Mouse (Mus musculus): ENCODE measurements around the gene Tas1r3. TPM values are rescaled to one million over a fixed set of nuclear protein-coding genes. Genes with fewer than 3 reads are reported as not detected.
A peak's percentile ranks its signal among the peaks of the same experiment; 100 is the strongest.

The Tas1r3 gene
- polyA plus RNA-seq, 1 experiment from 2014 or later = 0.45 TPM

- H3K4me2 ChIP-seq = peak overlapping the region; percentile 99
- H3K27ac ChIP-seq (replicated peaks) = peak overlapping the region; percentile 65
- H3K4me3 ChIP-seq = peak overlapping the region; percentile 88
- 40% methylated on average over 6 of the region's 6 CpGs for WGBS
- no peaks in the 10 kb centered on the region for H3K27me3 ChIP-seq
- H3K4me1 ChIP-seq (replicated peaks) = peaks cover 44% of the 10 kb centered on the region
- no peak for ATAC-seq (ENCODE audit: low read depth)
- H3K9ac ChIP-seq = peak overlapping the region; percentile 94
- no peaks in the 10 kb centered on the region for H3K9me3 ChIP-seq
- peaks cover 38% of the 10 kb centered on the region for H3K36me3 ChIP-seq
Measured at GRCm38 (mm10) chr4:155895216-155895615, 32.1 kb upstream of the Tas1r3 start.

DNA sequence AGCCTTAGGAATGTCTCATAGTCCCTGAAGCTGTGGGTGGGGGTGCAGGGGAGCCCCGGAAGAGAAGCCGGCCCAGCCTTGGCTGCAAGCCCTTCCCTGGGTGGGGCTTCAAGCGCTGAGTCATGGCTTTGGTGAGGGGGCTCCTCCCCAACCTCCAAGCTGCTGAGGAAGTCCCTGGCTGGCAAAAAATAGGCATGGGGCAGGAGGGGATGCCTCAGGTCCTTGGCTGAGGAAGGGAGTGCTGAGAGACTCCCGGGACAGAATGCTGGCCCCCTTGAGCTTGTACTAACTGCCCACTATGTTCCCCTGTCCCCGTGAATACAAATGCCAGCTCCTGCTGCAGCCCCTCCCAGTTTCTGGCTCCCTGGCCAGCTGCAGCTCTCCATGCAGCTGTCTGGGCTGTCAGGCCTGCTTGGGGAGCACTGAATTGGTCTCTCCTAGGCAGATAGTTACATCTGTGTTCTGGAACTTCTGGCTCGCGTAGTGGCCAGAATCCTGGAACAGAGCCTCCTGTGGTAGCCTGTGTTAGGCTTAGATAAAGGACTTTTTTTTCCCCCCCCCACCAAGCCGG is 31.2 kb upstream of the Tas1r3 start:
- H3K9me3 ChIP-seq = no peaks in the 10 kb centered on the region
- WGBS = 33% methylated on average over 8 of the region's 8 CpGs
- H3K27me3 ChIP-seq = no peaks in the 10 kb centered on the region
- H3K36me3 ChIP-seq = peaks cover 35% of the 10 kb centered on the region
- H3K27ac ChIP-seq (replicated peaks) = peak overlapping the region; percentile 65
- peak overlapping the region; percentile 88 for H3K4me3 ChIP-seq
- H3K4me2 ChIP-seq = peak overlapping the region; percentile 99
- H3K9ac ChIP-seq = peak overlapping the region; percentile 94
- H3K4me1 ChIP-seq (replicated peaks) = peaks cover 52% of the 10 kb centered on the region
- no peak for ATAC-seq (ENCODE audit: low read depth)

- Histone ChIP-seq H3K4me3 (peak overlapping the region; percentile 88), H3K27ac (replicated peaks) (no peak overlapping the region; the same call in 1 of the 2 replicates), H3K9ac (peak overlapping the region; percentile 94), H3K4me1 (replicated peaks) (peaks cover 52% of the 10 kb centered on the region), H3K9me3 (no peaks in the 10 kb centered on the region), H3K36me3 (peaks cover 35% of the 10 kb centered on the region), H3K4me2 (peak overlapping the region; percentile 99), H3K27me3 (no peaks in the 10 kb centered on the region)
- ATAC-seq (ENCODE audit: low read depth) = no peak
- WGBS = 73% methylated on average over 8 of the region's 8 CpGs
Measured at GRCm38 (mm10) chr4:155893212-155893690, 30.1 kb upstream of the Tas1r3 start.

DNA sequence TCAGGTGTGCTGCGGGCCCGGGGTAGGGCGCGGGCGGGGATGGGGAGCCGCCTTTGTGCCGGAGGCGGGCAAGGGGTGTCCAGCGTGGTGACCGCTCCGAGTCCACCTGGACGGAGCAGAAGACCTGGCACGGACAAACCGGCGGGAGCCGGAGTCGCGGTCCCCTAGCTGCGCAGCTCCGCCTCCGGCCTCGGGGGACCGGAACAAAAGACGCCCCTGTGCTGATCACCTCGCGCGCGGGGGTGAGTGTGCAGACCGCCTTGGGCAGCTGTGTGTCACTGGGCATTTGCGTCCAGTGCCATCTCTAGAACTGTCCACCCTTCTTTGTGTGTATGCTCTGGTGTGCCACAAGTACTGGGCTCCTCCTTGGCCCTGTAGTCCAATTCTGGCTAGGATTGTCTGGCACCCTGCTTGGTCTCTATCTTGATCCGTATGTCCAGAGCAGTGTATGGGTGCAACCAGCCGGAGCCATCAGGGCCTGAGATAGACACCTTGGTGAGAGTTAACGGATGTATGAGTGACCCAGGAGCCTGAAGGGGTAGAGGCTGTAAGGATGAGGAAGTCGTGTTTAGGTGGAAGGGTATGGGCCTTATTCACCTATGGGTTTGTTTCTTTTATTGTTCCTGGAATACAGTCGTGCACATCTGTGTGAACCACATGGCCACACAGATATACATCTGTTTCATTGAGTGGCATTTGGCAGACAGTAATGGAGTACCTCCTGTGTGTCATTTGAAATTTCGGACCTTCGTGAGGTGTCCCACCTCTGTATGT is 29.5 kb upstream of the Tas1r3 start:
- Histone ChIP-seq H3K9ac (peak overlapping the region; percentile 94), H3K4me2 (peak overlapping the region; percentile 99), H3K9me3 (no peaks in the 10 kb centered on the region), H3K27me3 (no peaks in the 10 kb centered on the region), H3K4me3 (peak overlapping the region; percentile 88), H3K27ac (replicated peaks) (peak overlapping the region; percentile 100), H3K36me3 (peaks cover 38% of the 10 kb centered on the region), H3K4me1 (replicated peaks) (peaks cover 52% of the 10 kb centered on the region)
- 5% methylated on average over 37 of the region's 37 CpGs for WGBS
- peak; percentile 58 for ATAC-seq (ENCODE audit: low read depth)

DNA sequence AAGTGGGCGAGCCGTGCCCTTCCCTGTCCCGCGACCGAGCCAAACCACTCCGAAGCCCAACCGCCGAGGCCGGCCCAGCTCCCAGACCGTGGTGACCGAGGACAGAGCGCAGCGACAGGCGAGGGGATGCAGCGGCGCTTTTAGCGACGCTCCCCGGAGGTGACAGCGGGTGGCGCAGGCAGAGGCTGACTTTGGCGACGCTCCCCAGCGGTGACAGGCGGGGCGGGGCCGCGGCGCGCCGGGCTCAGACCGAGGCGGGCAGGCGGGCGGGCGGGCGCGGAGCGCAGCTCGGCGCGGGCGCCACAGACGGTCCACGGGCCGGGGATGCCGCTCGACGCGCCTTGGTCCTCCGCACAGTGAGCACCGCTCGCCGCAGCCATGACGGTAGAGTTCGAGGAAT is 28.9 kb upstream of the Tas1r3 start:
- WGBS = 0% methylated on average over 49 of the region's 56 CpGs
- Histone ChIP-seq H3K36me3 (peaks cover 42% of the 10 kb centered on the region), H3K27ac (replicated peaks) (peak overlapping the region; percentile 100), H3K27me3 (no peaks in the 10 kb centered on the region), H3K4me1 (replicated peaks) (peaks cover 52% of the 10 kb centered on the region), H3K9ac (peak overlapping the region; percentile 94), H3K9me3 (no peaks in the 10 kb centered on the region), H3K4me3 (peak overlapping the region; percentile 88), H3K4me2 (peak overlapping the region; percentile 99)
- peak; percentile 91 for ATAC-seq (ENCODE audit: low read depth)

GRCm38 (mm10) chr4:155891551-155892001 is 28.4 kb upstream of the Tas1r3 start, which contains the start of the genes Pusl1 and Acap3:
TSS of gene Pusl1 (minus strand) at chr4:155891781.
TSS of gene Acap3 (plus strand) at chr4:155891822.
- Histone ChIP-seq H3K27me3 (no peaks in the 10 kb centered on the region), H3K4me3 (peak within 1 kb of the TSS; percentile 88), H3K4me2 (peak within 1 kb of the TSS; percentile 99), H3K27ac (replicated peaks) (peak within 1 kb of the TSS; percentile 100), H3K9ac (peak within 1 kb of the TSS; percentile 94), H3K9me3 (no peaks in the 10 kb centered on the region), H3K36me3 (peaks cover 42% of the 10 kb centered on the region), H3K4me1 (replicated peaks) (peaks cover 52% of the 10 kb centered on the region)
- under 1% methylated on average over 52 of the region's 52 CpGs for WGBS
- ATAC-seq (ENCODE audit: low read depth) = peak; percentile 82

DNA sequence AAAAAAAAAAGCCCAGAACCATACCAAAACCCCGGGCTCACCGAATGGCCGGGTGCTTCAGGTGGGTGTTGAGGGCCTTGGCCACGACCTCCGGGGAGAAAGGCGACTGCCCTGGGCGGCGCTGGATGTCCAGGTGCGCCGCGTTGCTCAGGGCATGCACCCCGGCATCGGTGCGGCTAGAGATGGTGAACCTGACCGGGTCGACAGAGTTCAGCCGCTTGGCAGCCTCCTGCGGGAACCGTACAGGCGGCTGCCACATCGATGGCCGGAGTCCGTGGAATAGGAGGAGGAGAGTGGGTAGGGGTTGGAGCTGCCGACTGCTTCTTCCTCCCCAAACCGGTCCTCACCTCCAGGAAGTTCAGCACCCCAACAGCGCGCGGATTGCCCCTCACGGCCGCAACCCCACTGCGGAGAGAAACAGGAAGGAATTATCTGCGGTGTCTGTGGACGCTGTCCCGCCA is 27.9 kb upstream of the Tas1r3 start:
- Histone ChIP-seq H3K4me1 (replicated peaks) (peaks cover 52% of the 10 kb centered on the region), H3K9ac (peak overlapping the region; percentile 94), H3K4me3 (peak overlapping the region; percentile 88), H3K9me3 (no peaks in the 10 kb centered on the region), H3K4me2 (peak overlapping the region; percentile 99), H3K27me3 (no peaks in the 10 kb centered on the region), H3K27ac (replicated peaks) (peak overlapping the region; percentile 100), H3K36me3 (peaks cover 42% of the 10 kb centered on the region)
- no peak for ATAC-seq (ENCODE audit: low read depth)
- under 1% methylated on average over 34 of the region's 34 CpGs for WGBS

DNA sequence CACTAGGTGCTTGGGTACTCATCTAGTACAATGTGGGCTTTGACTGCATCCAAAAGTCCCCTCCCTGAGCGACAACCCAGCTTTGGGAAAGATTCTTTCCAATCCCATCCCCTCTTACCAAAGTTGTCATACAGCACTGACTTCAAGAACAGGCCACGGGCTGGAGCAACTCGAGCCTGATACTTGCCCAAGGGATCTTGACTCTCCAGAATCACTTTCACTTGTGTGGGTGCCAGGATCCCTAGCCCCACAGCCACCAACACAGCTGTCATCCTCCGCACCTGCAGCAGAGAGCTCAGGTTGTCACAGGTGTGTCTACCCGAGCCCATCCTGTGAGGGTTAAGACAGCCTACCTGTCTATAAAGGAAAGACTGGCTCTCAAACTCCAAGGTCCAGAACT is 26.2 kb upstream of the Tas1r3 start:
- H3K27me3 ChIP-seq = no peaks in the 10 kb centered on the region
- no peak overlapping the region for H3K27ac ChIP-seq (replicated peaks)
- H3K4me2 ChIP-seq = no peak overlapping the region
- no peaks in the 10 kb centered on the region for H3K9me3 ChIP-seq
- ATAC-seq (ENCODE audit: low read depth) = no peak
- peaks cover 55% of the 10 kb centered on the region for H3K36me3 ChIP-seq
- 84% methylated on average over 5 of the region's 5 CpGs for WGBS
- no peak overlapping the region for H3K4me3 ChIP-seq
- H3K9ac ChIP-seq = no peak overlapping the region
- peaks cover 35% of the 10 kb centered on the region for H3K4me1 ChIP-seq (replicated peaks)

GRCm38 (mm10) chr4:155888181-155888580 is 25.0 kb upstream of the Tas1r3 start:
- Histone ChIP-seq H3K36me3 (peaks cover 59% of the 10 kb centered on the region), H3K9ac (no peak overlapping the region), H3K4me1 (replicated peaks) (peaks cover 24% of the 10 kb centered on the region), H3K27ac (replicated peaks) (no peak overlapping the region), H3K9me3 (no peaks in the 10 kb centered on the region), H3K4me3 (no peak overlapping the region), H3K4me2 (no peak overlapping the region), H3K27me3 (no peaks in the 10 kb centered on the region)
- 96% methylated on average over 9 of the region's 9 CpGs for WGBS
- no peak for ATAC-seq (ENCODE audit: low read depth)

DNA sequence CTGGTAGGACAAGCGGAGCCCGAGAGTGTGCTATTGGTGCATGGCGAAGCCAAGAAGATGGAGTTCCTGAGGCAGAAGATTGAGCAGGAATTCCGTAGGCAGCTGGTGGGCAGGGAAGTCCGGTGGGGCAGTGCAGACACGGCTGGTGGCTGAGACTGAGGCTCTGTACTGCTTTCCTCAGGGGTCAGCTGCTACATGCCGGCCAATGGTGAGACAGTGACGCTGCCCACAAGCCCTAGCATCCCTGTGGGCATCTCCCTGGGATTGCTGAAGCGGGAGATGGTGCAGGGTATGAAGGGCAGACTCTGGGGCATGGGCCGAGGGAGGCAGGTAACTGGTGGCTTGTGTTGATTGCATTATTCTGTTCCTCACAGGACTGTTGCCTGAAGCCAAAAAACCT is 24.5 kb upstream of the Tas1r3 start:
- peaks cover 59% of the 10 kb centered on the region for H3K36me3 ChIP-seq
- no peak overlapping the region for H3K27ac ChIP-seq (replicated peaks)
- H3K4me3 ChIP-seq = no peak overlapping the region
- no peaks in the 10 kb centered on the region for H3K9me3 ChIP-seq
- H3K4me2 ChIP-seq = no peak overlapping the region
- no peaks in the 10 kb centered on the region for H3K27me3 ChIP-seq
- H3K4me1 ChIP-seq (replicated peaks) = peaks cover 19% of the 10 kb centered on the region
- WGBS = 91% methylated on average over 10 of the region's 10 CpGs
- no peak overlapping the region for H3K9ac ChIP-seq
- ATAC-seq (ENCODE audit: low read depth) = no peak

DNA sequence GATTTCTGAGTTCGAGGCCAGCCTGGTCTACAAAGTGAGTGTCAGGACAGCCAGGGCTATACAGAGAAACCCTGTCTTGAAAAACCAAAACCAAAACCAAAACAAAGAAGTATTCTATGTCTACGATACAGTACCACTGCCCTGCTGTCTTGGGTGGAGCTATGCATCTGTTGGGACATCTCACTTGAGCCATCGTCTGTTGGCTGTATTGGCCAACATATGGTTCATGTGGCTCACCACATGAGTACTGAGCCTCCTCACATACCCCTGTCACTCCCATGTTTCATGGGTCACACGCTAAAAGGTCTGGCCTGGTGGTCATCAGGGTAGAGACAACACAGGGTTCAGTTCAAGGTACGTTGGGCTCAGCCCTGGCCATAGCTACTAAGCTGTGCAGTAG is 23.2 kb upstream of the Tas1r3 start:
- 91% methylated on average over 5 of the region's 5 CpGs for WGBS
- ATAC-seq (ENCODE audit: low read depth) = no peak
- no peak overlapping the region for H3K4me3 ChIP-seq
- no peak overlapping the region for H3K27ac ChIP-seq (replicated peaks)
- peaks cover 59% of the 10 kb centered on the region for H3K36me3 ChIP-seq
- H3K9ac ChIP-seq = no peak overlapping the region
- peaks cover 17% of the 10 kb centered on the region for H3K4me1 ChIP-seq (replicated peaks)
- H3K4me2 ChIP-seq = no peak overlapping the region
- H3K27me3 ChIP-seq = no peaks in the 10 kb centered on the region
- no peaks in the 10 kb centered on the region for H3K9me3 ChIP-seq

DNA sequence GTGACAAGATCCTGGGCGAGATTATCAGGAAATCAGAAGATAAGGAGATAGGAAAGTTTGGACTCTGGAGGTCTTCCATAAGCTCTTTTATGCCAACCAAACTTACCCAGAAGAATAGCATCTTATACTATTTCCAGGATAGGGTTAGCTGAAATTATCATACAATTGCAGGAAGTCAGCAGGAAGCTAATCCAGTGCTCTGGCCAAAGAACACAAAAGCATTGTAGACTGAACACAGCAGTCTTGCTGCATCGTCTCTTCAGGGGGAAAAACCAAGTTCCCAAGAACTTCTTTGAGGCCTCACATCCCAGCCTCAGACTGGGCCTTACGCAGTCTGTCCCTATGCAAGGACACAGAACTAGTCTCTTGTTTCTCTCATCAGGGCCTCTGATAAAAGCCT is 20.4 kb upstream of the Tas1r3 start:
- H3K4me3 ChIP-seq = no peak overlapping the region
- no peak overlapping the region for H3K27ac ChIP-seq (replicated peaks)
- H3K9ac ChIP-seq = no peak overlapping the region
- no peaks in the 10 kb centered on the region for H3K9me3 ChIP-seq
- ATAC-seq (ENCODE audit: low read depth) = no peak
- H3K4me2 ChIP-seq = no peak overlapping the region
- H3K4me1 ChIP-seq (replicated peaks) = no peaks in the 10 kb centered on the region
- 81% methylated on average over 3 of the region's 3 CpGs for WGBS
- H3K36me3 ChIP-seq = peaks cover 51% of the 10 kb centered on the region
- H3K27me3 ChIP-seq = no peaks in the 10 kb centered on the region

Measured in neural tube, embryonic 13.5 days (tissue).